Mouse (Mus musculus): ENCODE data around the gene Mrpl12.

Gene Mrpl12

DNA sequence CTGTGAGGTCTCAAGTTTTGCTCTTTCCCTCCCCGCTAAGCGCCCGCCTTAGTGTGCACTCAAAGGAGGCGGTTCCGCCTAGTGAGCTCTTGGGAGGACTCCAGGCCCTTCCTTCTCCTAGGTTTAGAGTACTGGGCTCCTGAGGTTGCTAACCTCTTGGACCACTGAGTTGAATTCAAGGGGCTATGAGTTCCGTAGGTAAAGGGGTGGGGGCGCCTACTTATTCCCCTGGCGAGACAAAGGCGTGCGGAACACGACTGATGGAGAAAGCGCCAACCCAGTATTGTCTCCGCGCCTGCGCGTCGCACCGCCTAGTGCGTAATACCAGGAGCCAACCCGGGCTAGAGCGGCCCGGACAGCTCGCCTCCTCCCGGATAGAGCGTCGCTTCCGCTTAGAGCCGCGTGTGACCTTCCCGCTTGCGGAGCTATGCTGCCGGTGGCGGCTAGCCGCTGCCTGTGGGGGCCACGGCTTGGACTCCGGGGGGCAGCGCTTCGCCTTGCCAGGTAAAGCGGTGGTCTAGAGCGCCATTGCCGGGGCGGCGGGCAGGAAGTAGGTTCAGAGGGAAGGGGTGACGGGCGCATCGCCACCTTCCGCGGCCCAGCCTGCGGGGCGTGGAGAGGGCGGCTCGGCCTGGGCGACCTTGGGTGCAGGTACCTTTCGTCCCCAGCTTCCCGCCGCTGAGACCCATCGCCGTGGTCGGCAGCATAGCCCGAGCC, at the start of gene Mrpl12:
Gene Mrpl12, plus strand, starts transcription at position 349 of the 717 bp plus-strand sequence.
- peak; percentile 88 for DNase-seq

DNA sequence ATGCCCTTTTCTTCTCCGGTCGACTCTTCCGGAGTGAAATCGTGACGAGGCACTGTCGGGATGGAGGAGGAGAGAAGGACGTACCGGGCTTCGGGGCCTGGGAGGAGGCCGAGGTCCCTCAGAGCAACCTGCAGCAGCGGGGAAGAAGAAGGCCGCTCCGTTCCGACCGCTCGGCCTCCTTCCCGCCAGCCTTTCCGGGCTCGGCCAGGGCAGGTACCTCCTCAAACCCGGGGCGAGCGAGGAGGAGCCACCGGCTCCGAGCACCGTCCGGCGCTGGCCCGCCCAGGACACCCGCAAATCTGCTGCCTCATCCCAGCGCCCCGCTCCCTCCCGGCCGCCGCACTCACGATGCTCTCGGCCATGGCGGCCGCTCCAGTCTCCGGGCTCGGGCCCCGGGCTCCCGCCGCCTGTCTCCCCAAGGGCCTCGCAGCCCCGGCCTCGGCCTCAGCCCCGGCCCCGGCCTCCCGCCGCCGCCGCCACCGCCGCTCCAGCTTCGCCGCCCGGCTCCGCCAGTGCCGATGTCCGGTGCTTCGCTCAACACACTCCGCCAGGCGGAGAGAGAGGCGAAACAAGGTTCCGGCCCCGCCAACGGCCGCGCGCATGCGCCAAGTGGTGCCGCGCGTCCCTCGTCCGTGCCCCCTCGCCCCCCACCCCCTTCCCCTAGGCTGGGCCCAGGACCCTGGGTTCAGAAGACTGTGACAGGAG, 47.1 kb upstream of the Mrpl12 start, which contains the start of gene Nploc4:
Gene Nploc4, minus strand, starts transcription at position 557 of the 705 bp plus-strand sequence.
- peak; percentile 82 for DNase-seq

DNA sequence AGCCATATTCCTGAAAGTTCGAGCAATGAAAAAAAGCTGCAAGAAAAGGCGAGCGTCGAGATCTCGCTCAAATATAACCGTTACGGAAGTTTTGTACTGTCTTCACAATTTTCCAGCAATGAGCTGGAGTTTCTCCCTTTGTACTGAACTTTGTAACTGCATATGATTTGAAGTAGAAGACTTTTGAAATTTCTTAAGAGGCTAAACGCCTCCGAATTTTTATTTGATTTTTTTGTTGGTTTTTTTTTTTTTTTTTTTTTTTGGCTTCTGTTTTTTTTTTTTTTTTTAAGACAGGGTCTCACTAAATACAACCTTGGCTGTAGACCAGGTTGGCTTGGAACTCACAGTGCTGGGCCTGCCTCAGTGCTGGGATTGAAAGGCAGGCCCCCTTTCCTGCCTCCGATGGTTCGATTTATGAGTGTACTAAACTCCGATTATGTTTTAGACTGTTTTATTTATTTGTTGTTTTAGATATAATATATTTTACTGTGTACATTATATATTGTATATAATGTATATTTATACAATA, 46.5 kb upstream of the Mrpl12 start:
- no peak for DNase-seq

DNA sequence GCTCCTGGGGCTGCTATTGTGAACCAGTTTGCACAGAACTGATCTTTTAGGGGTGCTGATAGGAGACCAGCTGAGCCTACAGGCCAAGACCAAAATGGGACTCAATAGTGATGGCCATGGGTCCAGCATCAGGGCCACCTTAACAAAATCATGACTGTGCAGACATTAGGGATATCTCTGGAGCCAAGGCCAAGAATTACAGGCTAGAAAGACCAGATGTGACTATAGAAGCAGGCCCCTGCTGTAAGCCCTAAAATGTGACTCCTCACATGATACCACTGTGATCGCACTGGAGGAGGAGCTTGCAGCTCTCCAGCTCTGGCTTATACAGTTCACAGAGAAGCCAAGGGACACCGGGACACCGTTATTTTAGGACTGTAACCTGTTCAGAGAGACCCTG, 42.1 kb upstream of the Mrpl12 start, which contains the start of gene Tspan10:
Gene Tspan10, plus strand, starts transcription at position 301 of the 400 bp plus-strand sequence.
- no peak for DNase-seq

DNA sequence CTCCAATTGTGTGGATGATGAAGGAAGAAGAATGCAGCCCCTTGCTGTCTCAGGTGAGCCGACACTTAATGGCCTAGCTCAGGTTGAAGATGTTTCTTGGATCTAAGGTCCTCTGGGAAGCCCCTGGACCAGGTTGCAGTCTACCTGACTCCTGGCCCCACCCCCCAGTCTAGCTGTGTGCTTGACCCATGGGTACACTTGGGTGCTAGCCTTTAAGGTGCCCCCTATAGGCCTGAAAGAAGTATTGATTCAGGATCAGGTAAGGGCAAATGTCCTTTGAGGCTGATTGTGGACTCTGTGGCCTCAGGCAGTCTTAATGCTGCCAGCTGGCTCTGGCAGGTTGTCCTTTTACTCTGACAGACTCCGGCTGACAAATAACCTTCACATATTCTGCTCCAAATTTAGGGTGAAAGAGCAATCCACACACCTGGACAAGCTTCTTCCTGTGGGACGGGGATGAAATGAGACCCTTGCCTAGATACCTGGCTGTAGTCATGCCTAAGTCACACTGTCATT, 41.6 kb upstream of the Mrpl12 start:
- no peak for DNase-seq

DNA sequence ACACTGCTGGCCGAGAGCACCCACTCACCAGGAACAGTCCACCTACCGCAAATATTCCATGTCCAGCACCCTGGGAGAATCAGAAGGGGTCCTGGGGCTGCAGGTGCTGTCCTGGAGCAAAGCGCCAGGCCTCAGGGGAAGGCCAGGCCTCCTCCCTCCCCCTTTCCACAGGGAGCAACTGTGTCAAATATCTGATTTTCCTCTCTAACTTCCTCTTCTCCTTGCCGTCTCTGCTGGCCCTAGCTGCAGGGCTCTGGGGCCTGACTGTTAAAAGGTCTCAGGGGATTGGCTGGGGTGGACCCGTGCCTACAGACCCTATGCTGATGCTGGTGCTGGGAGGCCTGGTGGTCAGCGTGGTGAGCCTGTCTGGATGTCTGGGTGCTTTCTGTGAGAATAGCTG, 40.3 kb upstream of the Mrpl12 start:
- no peak for DNase-seq

DNA sequence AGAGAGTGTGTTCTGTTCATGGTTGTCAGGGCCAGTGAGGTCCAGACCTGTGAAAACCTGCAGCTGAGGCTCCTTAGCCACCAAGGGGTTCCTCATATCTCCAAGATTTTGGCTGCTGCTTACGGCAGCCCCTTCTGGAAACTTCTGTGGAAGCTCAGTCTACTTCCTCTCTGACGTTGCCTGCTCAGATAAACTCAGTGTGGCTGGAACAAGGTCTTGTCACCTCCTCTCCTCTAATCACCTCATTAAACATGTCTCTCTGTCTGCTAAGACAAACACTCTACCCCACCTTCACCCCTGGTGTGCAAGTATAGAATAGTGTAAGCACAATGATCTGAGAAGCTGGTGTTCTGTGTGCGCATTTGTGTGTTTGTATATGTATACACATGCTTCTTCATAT, 38.9 kb upstream of the Mrpl12 start:
- no peak for DNase-seq

DNA sequence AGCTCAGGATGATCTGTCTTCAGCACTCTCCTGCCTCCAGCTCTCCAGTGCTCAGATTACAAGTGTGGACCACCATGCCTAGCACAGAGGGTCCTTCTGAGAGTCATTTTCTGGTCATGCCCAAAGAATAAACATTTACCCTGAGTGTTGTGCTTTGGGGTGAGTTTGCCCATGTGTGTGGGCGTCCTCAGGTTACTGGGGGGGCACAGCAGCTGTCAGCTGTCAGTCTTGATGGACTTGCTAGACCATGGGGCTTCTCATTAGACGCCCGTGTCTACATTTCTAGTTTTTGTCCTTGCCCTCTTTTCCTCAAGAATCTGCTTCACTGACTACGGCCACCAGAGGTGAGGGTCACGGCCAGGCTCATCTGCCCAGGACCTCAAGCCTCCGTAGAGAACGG, 37.2 kb upstream of the Mrpl12 start:
- no peak for DNase-seq

DNA sequence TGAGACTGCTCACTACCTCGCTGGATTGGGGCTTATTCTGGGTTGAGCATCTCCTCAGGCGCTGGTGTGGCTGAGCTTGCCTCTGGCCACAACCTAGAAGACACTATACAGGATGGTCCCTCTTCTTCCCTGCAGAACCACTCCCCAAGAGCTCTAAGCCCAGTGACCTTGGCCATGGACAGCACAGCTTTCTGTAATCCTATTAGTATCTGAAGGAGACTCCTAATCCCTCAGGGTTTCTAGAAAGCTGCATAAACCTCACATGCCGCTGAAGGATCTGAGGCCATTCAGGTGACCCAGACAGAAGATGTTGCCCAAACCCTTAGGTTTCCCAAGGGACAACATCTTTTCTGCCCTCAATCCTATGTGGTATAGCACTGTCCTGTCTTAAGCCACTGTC, 32.2 kb upstream of the Mrpl12 start:
- DNase-seq = no peak

DNA sequence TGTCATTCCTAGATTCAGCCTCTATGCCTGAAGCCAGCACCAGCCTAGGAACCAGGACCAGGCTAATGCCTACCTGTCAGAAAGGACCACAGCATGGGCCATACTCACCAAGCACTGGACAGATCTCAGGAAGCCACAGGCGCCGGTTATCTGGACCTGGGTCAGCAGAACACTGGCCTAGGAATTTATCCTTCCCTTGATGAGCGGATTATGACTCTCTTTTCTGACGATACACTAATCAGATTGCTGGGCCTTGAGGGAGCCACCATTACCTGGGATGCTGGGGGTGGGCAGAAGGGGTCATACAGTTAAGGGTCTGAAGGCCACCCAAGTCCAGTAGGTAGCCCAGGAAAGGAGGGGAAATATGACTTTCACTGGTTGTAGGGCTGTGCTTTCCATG, 31.1 kb upstream of the Mrpl12 start, which contains the start of gene Pde6g:
Gene Pde6g, minus strand, starts transcription at position 195 of the 400 bp plus-strand sequence.
- no peak for DNase-seq

DNA sequence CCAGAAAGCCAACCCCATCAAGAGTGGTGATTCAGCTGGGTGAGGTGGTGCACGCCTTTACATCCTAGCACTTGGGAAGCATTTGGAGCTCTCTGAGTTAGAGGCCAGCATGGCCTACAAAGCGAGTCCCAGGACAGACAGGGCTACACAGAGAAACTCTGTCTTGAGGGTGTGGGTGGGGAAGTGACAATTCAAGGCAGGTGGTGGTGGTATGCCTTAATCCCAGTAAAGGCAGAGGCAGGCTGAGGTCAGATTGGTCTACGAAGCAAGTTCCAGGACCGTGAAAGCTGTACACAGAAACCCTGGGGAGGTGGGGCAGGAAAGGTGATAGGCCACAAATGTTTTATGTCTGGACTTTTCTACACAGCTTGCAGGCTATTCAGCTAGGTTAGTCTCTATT, 29.4 kb upstream of the Mrpl12 start:
- no peak for DNase-seq

DNA sequence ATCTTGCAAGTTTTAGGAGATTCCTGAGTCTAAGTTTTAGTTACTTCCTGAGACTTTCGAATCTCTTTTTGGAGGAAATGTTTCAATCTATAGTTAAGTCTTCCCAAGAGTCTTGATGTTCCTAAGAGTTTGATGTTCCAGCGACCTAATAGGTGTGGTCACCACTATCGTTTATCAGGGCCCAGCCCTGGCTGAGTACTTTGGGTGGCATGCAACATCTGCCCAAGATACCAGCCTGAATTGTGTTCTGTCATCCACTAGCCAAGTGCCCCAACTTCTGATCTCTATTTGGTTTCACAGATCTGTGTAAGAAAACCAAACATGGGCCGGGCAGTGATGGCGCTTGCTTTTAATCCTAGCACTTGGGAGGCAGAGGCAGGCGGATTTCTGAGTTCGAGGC, 29.0 kb upstream of the Mrpl12 start:
- DNase-seq = no peak

DNA sequence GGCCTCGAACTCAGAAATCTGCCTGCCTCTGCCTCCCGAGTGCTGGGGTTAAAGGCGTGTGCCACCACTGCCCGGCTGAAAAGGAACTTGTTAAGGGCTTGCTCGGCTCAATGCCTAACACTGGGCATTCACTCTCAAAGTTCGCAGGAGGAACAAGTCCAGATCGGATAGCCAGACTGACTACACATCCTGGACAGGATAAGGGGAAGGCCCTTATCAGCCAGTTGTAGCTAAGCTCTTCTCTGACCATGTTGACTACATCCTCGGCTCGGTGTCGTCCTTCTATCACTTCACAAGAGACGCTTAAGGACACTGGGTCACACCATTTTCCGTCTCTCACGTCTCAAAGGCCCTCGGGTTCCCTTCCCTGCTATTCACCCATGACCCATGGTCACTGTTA, 27.0 kb upstream of the Mrpl12 start:
- no peak for DNase-seq

DNA sequence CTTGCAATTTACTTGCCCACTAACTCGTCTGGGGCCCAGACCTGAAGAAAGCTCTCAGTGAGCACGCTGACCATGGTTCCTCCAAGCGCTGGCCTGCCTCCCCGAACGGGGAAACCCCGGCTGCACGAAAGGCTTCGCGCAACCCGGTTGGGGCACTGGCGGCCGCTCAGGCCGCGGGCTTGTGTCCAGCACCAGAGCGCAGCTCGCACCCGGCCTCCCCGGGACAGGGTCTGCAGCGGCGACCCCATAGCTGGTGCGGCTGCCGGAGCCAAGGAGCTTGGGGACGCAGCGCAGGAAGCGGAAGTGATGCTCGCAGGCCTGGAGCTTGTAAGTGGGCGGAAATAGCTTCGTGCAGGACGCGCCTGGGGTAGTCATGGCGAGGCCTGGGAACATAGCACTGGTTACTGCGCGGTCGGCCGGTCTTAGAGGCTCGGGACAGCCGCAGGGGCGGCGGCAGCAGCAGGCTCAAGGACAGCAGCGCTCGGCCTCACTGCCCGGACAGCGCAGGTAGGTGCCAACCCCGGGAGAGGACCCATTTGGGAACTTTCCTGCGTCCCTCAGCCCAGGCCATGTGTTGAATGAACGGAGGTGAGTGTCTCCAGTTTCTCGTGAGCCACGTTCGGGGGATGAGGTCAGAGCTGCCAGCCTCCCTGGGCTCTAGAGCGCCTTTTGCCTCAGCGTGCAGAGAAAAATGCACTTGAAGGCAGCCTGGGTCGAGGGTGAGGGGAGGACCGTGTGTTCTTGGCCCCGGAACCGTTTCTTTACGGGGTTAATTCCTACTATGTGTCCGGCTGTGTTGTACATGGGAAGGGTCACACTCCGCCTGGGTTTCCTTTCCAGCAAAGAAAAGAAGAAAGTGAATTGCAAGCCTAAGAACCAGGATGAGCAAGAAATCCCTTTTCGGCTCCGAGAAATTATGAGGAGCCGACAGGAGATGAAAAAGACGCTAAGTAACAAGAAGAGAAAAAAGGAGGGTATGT, 26.4 kb upstream of the Mrpl12 start, which contains the start of the genes Oxld1 and Ccdc137:
Gene Oxld1, minus strand, starts transcription at position 297 of the 980 bp plus-strand sequence.
Gene Ccdc137, plus strand, starts transcription at position 344 of the 980 bp plus-strand sequence.
- DNase-seq = peak; percentile 56

DNA sequence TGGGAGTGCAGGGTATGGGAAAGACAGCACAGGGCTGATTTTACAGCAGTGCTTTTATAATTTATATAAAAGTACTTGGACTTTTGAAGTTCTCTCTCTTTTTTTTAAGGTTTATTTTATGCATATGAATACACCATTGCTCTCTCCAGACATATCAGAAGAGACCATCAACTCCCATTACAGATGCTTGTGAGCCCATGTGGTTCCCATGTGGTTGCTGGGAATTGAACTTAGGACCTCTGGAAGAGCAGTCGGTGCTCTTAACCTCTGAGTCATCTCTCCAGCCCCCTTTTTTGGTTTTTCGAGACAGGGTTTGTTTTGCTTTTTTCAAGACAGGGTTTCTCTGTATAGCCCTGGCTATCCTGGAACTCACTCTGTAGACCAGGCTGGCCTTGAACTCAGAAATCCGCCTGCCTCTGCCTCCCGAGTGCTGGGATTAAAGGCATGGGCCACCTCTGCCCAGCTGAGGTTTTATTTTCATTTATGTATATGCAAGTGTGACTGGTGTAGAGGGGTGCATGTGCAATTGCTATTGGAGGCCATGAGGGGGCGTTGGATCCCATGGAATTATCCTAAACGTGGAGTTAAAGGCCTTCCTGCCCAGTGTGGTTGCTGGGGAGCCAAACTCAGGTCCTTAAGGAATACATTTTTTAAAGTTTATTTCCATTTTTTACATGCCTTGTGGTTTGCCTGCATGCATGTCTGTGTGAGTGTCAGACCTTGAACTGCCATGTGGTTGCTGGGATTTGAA, 25.4 kb upstream of the Mrpl12 start:
- no peak for DNase-seq

DNA sequence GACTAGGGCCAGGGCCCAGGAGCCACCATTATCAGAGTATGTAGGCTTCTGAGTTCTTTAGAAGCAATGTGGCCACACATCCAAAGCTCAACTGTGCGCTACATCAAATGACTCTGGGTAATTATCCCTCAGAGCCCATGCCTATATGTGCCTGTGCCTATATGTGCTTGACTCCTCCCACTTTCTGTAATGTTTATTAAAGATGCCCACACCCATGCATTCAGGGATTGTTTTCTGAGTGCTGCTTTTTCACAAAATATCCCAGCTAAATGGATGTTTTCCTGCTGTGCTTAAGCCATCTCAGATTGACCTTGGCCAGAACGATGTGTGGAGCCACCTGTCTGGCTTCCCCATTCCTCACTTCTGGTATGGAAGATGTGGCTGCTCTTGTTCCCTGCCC, 20.9 kb upstream of the Mrpl12 start:
- DNase-seq = no peak

DNA sequence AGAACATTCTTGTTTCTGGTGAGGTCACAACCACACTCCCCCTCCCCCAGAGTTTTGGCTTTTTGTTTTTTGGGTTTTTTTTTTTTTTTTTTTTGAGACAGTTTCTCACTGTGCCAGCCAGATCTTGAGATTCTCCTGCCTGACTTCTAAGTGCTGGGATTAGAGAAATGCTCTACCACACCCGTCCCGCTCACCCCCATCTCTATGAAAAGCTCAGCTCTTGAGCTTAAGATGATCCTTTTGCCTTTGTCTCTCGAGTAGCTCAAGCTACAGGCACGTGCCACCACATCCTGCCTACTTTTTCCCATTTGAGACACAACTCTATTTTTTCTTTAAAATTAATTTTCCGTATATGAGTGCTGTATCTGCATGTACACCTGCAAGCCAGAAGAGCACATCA, 20.0 kb upstream of the Mrpl12 start:
- DNase-seq = no peak

DNA sequence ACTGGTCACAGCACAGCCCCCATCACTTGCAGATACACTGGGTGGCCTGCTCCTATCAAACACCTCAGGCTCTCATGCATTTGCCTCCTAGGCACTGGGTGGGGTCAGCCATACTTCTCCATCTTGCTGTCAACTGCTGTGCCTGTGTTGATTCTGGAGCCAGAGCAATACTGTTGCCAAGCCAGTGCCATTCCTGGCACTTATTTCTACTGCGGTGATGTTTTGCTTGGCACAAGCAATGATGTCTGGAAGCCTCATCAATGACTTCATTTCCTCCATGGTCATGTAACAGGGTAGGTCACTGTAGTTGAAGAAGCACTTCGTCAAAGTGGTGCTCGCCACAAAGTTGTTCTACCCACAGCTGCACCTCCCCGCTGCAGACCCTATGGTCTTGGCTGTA, 18.9 kb upstream of the Mrpl12 start:
- no peak for DNase-seq

DNA sequence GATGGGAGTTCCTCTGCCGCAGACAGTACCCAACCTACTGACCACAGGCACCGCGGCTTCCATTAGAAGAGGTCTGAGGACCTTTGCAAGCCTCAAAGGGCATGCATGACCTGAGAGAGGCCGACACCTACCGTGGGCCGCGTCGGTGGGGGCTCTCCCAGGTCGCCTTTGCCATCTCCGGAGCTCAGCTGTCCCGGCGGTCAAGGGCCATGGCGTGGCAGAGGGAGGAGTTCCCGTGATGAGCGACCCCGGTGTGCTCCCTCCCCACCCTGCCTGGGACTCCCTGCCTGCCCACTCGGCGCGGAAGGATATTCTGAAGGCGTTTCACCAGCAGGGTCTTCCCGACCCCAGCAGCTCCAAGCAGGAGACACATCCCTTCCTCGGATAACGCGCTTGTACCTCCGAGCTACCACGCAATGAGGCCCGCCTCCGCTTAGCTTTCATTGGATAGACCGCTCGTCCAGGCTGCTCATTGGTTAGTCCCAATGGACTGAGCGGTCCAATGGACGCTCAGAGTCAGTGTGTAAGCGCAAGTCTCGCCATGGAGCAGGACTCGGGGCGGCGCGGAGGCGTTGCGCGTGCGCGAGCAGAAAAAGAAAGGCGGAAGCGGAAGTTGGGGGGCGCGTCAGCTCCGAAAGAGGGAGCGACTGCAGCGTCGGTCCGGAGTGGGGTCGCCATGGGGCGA, 17.2 kb upstream of the Mrpl12 start, which contains the start of gene Arl16:
Gene Arl16, minus strand, starts transcription at position 557 of the 685 bp plus-strand sequence.
- peak; percentile 92 for DNase-seq

DNA sequence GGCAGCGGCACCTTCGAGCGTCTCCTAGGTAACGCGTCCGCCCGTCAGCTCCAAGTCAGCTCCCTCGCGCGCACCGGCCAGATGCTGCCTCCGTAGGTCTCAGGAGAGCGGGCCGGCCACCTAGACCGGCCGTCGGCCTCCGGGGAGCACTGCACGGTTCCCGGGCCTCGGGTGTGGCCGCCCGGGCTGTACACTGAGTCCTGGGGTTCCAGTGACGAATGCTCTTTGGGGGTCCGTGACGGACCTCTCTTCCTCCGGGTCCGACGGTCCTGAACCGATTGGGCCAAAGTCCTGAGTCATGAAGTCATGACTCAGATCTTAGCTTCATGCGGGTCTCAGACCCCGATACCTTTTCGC, 16.7 kb upstream of the Mrpl12 start:
- DNase-seq = no peak

DNA sequence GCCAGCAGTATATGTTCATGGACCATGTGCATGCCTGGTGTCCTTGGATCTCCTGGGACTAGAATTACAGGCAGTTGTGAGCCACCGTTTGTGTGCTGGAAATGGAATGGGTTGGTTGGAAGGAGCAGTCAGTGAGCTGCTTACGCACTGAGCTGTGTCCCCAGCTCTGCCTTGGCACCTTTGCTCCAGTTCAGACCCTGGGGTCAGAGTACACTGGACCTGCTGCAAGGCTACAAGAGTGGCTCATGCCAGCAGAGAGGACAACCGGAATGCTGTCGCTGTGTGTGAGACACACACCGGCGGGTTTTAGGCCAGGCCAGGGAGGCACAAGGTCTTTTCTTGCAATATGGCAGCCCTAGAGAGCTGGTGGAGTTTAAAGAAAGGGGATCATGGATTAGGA, 12.4 kb upstream of the Mrpl12 start:
- DNase-seq = no peak
